Mouse (Mus musculus) CH12.LX (cell line): Measurements from ENCODE around the gene Trp53bp2. TPM values are rescaled to one million over a fixed set of nuclear protein-coding genes. Genes with fewer than 3 reads are reported as not detected.
A peak's percentile ranks its signal among the peaks of the same experiment; 100 is the strongest.

ENCODE experiments used
- DNase-seq: peaks from one replicate; pipeline ENCODE4 v3.0.0-alpha.2; 2013; ENCODE audit errors: extremely low read depth
- H3K27ac ChIP-seq: 2 replicates; pipeline ENCODE4 v1.5.1; 2012; ENCODE audit warnings: low read depth, mild to moderate bottlenecking, control low read depth, moderate library complexity; ENCODE audit not compliant: insufficient read depth
- H3K27me3 ChIP-seq: replicated peaks from 2 replicates; pipeline ENCODE3; 2012; ENCODE audit warnings: inconsistent platforms
- H3K36me3 ChIP-seq, 2 experiments: replicated peaks in 1 of 2; 2 replicates each; pipeline versions ENCODE3 to v1.6.1; 2012; ENCODE audit warnings: inconsistent platforms in 1 of 2, low read length in 1 of 2, mild to moderate bottlenecking in 1 of 2, mixed read lengths in 1 of 2, moderate library complexity in 1 of 2; ENCODE audit not compliant: control insufficient read depth in 1 of 2, insufficient read depth in 1 of 2
- H3K4me1 ChIP-seq, 2 experiments: 2 replicates each; pipeline ENCODE4 v1.6.1; 2012; ENCODE audit warnings: inconsistent platforms in 1 of 2, moderate library complexity in 1 of 2; ENCODE audit not compliant: insufficient read depth in 2 of 2, control insufficient read depth in 1 of 2
- H3K4me2 ChIP-seq: 2 replicates; pipeline ENCODE4 v1.6.1; 2012; ENCODE audit warnings: low read depth, mild to moderate bottlenecking, control low read depth; ENCODE audit not compliant: poor library complexity, insufficient read depth, severe bottlenecking
- H3K4me3 ChIP-seq, 3 experiments: fragments of 150-350 bp in 1 of 3; sonication (generic) in 1 of 3; replicated peaks in 1 of 3; 2 replicates each; pipeline versions ENCODE3 to v1.5.1; 2011 to 2012; ENCODE audit warnings: low read depth in 2 of 3, low read length in 2 of 3, mild to moderate bottlenecking in 2 of 3, moderate library complexity in 2 of 3, control low read depth in 1 of 3, improper control_type of control experiment in 1 of 3, inconsistent platforms in 1 of 3, mixed read lengths in 1 of 3; ENCODE audit not compliant: poor library complexity in 1 of 3
- H3K79me2 ChIP-seq: replicated peaks from 2 replicates; pipeline ENCODE4 v1.6.1; 2012; ENCODE audit warnings: mild to moderate bottlenecking, moderate library complexity; ENCODE audit not compliant: control insufficient read depth, poor library complexity, insufficient read depth, severe bottlenecking; ENCODE audit errors: extremely low read depth
- H3K9ac ChIP-seq: 2 replicates; pipeline ENCODE4 v1.6.1; 2012; ENCODE audit warnings: low read depth, mild to moderate bottlenecking, control low read depth, moderate library complexity; ENCODE audit not compliant: insufficient read depth
- H3K9me3 ChIP-seq: replicated peaks from 2 replicates; pipeline ENCODE3; 2012; ENCODE audit warnings: low read length, inconsistent platforms, mixed read lengths
- BHLHE40 ChIP-seq: IDR thresholded peaks from 2 replicates; pipeline ENCODE4 v1.6.1; 2011; ENCODE audit warnings: mild to moderate bottlenecking, low read depth, low read length, improper control_type of control experiment
- E2F4 ChIP-seq: IDR thresholded peaks from 2 replicates; pipeline ENCODE4 v1.6.1; 2011; ENCODE audit warnings: low read depth, low read length, improper control_type of control experiment; ENCODE audit not compliant: insufficient replicate concordance
- ELF1 ChIP-seq: IDR thresholded peaks from 2 replicates; pipeline ENCODE4 v1.6.1; 2014; ENCODE audit warnings: low read depth, mild to moderate bottlenecking, inconsistent platforms, low read length, improper control_type of control experiment
- ETS1 ChIP-seq: conservative IDR thresholded peaks from 2 replicates; pipeline ENCODE4 v1.6.1; 2012; ENCODE audit warnings: low read depth, mild to moderate bottlenecking, inconsistent platforms, low read length, improper control_type of control experiment, moderate library complexity
- HCFC1 ChIP-seq: IDR thresholded peaks from 2 replicates; pipeline ENCODE4 v1.6.1; 2012; ENCODE audit warnings: low read depth, mild to moderate bottlenecking, inconsistent platforms, low read length, improper control_type of control experiment
- IRF4 ChIP-seq: IDR thresholded peaks from 2 replicates; pipeline ENCODE4 v1.6.1; 2014; ENCODE audit warnings: low read depth, mild to moderate bottlenecking, inconsistent platforms, low read length, improper control_type of control experiment
- JUND ChIP-seq: conservative IDR thresholded peaks from 2 replicates; pipeline ENCODE4 v1.6.1; 2011; ENCODE audit warnings: low read depth, low read length, improper control_type of control experiment
- MAX ChIP-seq: IDR thresholded peaks from 2 replicates; pipeline ENCODE4 v1.6.1; 2011; ENCODE audit warnings: low read length, improper control_type of control experiment
- MAZ ChIP-seq: IDR thresholded peaks from 2 replicates; pipeline ENCODE4 v1.6.1; 2012; ENCODE audit warnings: low read depth, mild to moderate bottlenecking, inconsistent platforms, low read length, improper control_type of control experiment, moderate library complexity
- MEF2A ChIP-seq: IDR thresholded peaks from 2 replicates; pipeline ENCODE4 v1.6.1; 2014; ENCODE audit warnings: low read depth, mild to moderate bottlenecking, inconsistent platforms, low read length, improper control_type of control experiment, borderline replicate concordance
- MYC ChIP-seq: IDR thresholded peaks from 2 replicates; pipeline ENCODE4 v1.6.1; 2011; ENCODE audit warnings: low read depth, mild to moderate bottlenecking, improper control_type of control experiment, low read length
- NRF1 ChIP-seq: IDR thresholded peaks from 2 replicates; pipeline ENCODE4 v1.6.1; 2014; ENCODE audit warnings: low read depth, mild to moderate bottlenecking, inconsistent platforms, low read length, improper control_type of control experiment, moderate library complexity
- POLR2AphosphoS2 ChIP-seq: IDR thresholded peaks from 2 replicates; pipeline ENCODE4 v1.6.1; 2011; ENCODE audit warnings: low read depth, low read length, improper control_type of control experiment
- RCOR1 ChIP-seq: conservative IDR thresholded peaks from 2 replicates; pipeline ENCODE4 v1.6.1; 2012; ENCODE audit warnings: low read depth, mild to moderate bottlenecking, inconsistent platforms, low read length, improper control_type of control experiment
- SIN3A ChIP-seq: IDR thresholded peaks from 2 replicates; pipeline ENCODE4 v1.6.1; 2012; ENCODE audit warnings: low read length, improper control_type of control experiment, inconsistent platforms
- SMC3 ChIP-seq: IDR thresholded peaks from 2 replicates; pipeline ENCODE4 v1.6.1; 2011; ENCODE audit warnings: low read depth, low read length, improper control_type of control experiment
- TCF12 ChIP-seq: IDR thresholded peaks from 2 replicates; pipeline ENCODE4 v1.6.1; 2014; ENCODE audit warnings: low read depth, mild to moderate bottlenecking, inconsistent platforms, low read length, improper control_type of control experiment
- USF1 ChIP-seq: IDR thresholded peaks from 2 replicates; pipeline ENCODE4 v1.6.1; 2014; ENCODE audit warnings: low read depth, mild to moderate bottlenecking, inconsistent platforms, low read length, improper control_type of control experiment
- USF2 ChIP-seq: conservative IDR thresholded peaks from 2 replicates; pipeline ENCODE4 v1.6.1; 2011; ENCODE audit warnings: low read depth, low read length, improper control_type of control experiment
- ZNF384 ChIP-seq: IDR thresholded peaks from 2 replicates; pipeline ENCODE4 v1.6.1; 2012; ENCODE audit warnings: low read depth, low read length, improper control_type of control experiment, inconsistent platforms
- dilution Hi-C: fragments of 300-500 bp; cut with MboI; formaldehyde crosslinking; loops from 2 replicates; pipeline ENCODE4 v1.14.3; 2020; ENCODE audit warnings: low sequenced_read_pairs; ENCODE audit not compliant: extremely low pct_unique_long_range_greater_than_20kb, extremely low pct_ligation_motif_present
- in situ Hi-C: fragments of 300-500 bp; cut with MboI; formaldehyde crosslinking; loops from 3 replicates; pipeline ENCODE4 v1.14.3; 2019; ENCODE audit warnings: low sequenced_read_pairs, low pct_ligation_motif_present, low pct_unique_long_range_greater_than_20kb, mixed read lengths
- polyA plus RNA-seq: library from polyadenylated mRNA; unstranded; fragments of >175 nt; gene quantifications from 2 replicates; pipeline ENCODE4 v1.2.1, GENCODE M21; 2012; ENCODE audit warnings: low read depth; ENCODE audit not compliant: insufficient read length
- total RNA-seq, 2 experiments: library from RNA; depleted of rRNA; stranded (reverse); fragments of 300-350 nt in 1 of 2; fragments of >200 nt in 1 of 2; gene quantifications; 2 replicates each; pipeline ENCODE4 v1.2.3; 2012 to 2014

Gene Trp53bp2
- total and polyA plus RNA-seq, 3 experiments, result 1.4 to 4.7 (median 2.9) TPM

- in situ Hi-C loops, result loop anchor here (25.0 kb wide), 1 partner anchor 617 kb away; no protein-coding TSS in a partner anchor
- no peak overlapping the region for H3K27ac ChIP-seq
- DNase-seq, result peak; percentile 52
- H3K27me3 ChIP-seq, result no peaks in the 10 kb centered on the region
- TF ChIP-seq IRF4 (peak; percentile 62; the same call in 1 of the 2 replicates), NRF1 (no peak), SIN3A (no peak), E2F4 (no peak), SMC3 (no peak), MAZ (no peak), MYC (no peak), ZNF384 (no peak), JUND (no peak), TCF12 (no peak), RCOR1 (no peak), POLR2AphosphoS2 (no peak), HCFC1 (no peak), USF1 (no peak), ETS1 (peak; percentile 52), MAX (no peak), USF2 (no peak), MEF2A (no peak)
- TF ChIP-seq, all 38 proteins: peak for 2
- H3K4me3 ChIP-seq, result no peak overlapping the region
- H3K4me1 ChIP-seq, result peaks cover 43 to 52% of the 10 kb centered on the region in 2 experiments
- dilution Hi-C loops, result no loop called here
- H3K9me3 ChIP-seq, result no peaks in the 10 kb centered on the region
- no peaks in the 10 kb centered on the region for H3K79me2 ChIP-seq
- H3K9ac ChIP-seq, result no peak overlapping the region
- H3K36me3 ChIP-seq, result peaks cover 1 to 15% of the 10 kb centered on the region in 2 experiments
- no peak overlapping the region for H3K4me2 ChIP-seq
Measured at GRCm38 (mm10) chr1:182504223-182504622, 95.3 kb downstream of the Trp53bp2 start.

GRCm38 (mm10) chr1:182505291-182505690, 96.3 kb downstream of the Trp53bp2 start:
- no peaks in the 10 kb centered on the region for H3K9me3 ChIP-seq
- H3K9ac ChIP-seq, result no peak overlapping the region
- DNase-seq, result no peak
- no peak overlapping the region for H3K4me2 ChIP-seq
- H3K36me3 ChIP-seq, result peaks cover 7 to 26% of the 10 kb centered on the region in 2 experiments
- no peaks in the 10 kb centered on the region for H3K27me3 ChIP-seq
- peaks cover 36 to 44% of the 10 kb centered on the region in 2 experiments for H3K4me1 ChIP-seq
- H3K4me3 ChIP-seq, result no peak overlapping the region
- no peaks in the 10 kb centered on the region for H3K79me2 ChIP-seq
- no peak for TF ChIP-seq POLR2AphosphoS2
- TF ChIP-seq RCOR1, result no peak
- no peak for TF ChIP-seq BHLHE40
- TF ChIP-seq ELF1, result no peak
- no peak for TF ChIP-seq USF2
- in situ Hi-C loops (loop anchor here (25.0 kb wide), 1 partner anchor 618 kb away; no protein-coding TSS in a partner anchor), dilution Hi-C loops (no loop called here)
- no peak overlapping the region for H3K27ac ChIP-seq
